Mouse (Mus musculus): ENCODE data around the gene Lbhd2. TPM values are rescaled to one million over a fixed set of nuclear protein-coding genes. Genes with fewer than 3 reads are reported as not detected.

Gene Lbhd2
- polyA plus RNA-seq, 1 experiment from 2014 or later: 3.5 TPM

GRCm38 (mm10) chr12:111411631-111412355 is 5.2 kb downstream of the Lbhd2 start:
- Histone ChIP-seq H3K9ac (no peak overlapping the region), H3K27me3 (replicated peaks) (peaks cover 10% of the 10 kb centered on the region), H3K9me3 (no peaks in the 10 kb centered on the region), H3K27ac (no peak overlapping the region), H3K4me1 (peaks cover 29% of the 10 kb centered on the region), H3K4me2 (no peak overlapping the region), H3K36me3 (replicated peaks) (no peaks in the 10 kb centered on the region), H3K4me3 (no peak overlapping the region)
- no peak for ATAC-seq (replicated peaks)
- 79% methylated on average over 8 of the region's 8 CpGs for WGBS

- peak overlapping the region; percentile 34 for H3K9ac ChIP-seq
- peaks cover 4% of the 10 kb centered on the region; the same call in 1 of the 2 replicates for H3K27me3 ChIP-seq (replicated peaks)
- no peak overlapping the region for H3K27ac ChIP-seq
- H3K4me2 ChIP-seq: peak overlapping the region; percentile 52
- no peaks in the 10 kb centered on the region for H3K9me3 ChIP-seq
- 27% methylated on average over 12 of the region's 12 CpGs for WGBS
- H3K36me3 ChIP-seq (replicated peaks): no peaks in the 10 kb centered on the region
- ATAC-seq (replicated peaks): peak; percentile 16; the same call in 1 of the 2 replicates
- peak overlapping the region; percentile 33 for H3K4me3 ChIP-seq
- peaks cover 35% of the 10 kb centered on the region for H3K4me1 ChIP-seq
Observed at GRCm38 (mm10) chr12:111412581-111413284, 6.1 kb downstream of the Lbhd2 start.

GRCm38 (mm10) chr12:111413300-111413699 is 6.7 kb downstream of the Lbhd2 start:
- ATAC-seq (replicated peaks): peak; percentile 67
- Histone ChIP-seq H3K9ac (peak overlapping the region; percentile 34), H3K4me1 (peaks cover 35% of the 10 kb centered on the region), H3K4me2 (peak overlapping the region; percentile 52), H3K27me3 (replicated peaks) (0 out of 2 replicates have a peak, but pooled peaks cover 2% of the 10 kb centered on the region), H3K36me3 (replicated peaks) (no peaks in the 10 kb centered on the region), H3K27ac (no peak overlapping the region), H3K4me3 (peak overlapping the region; percentile 33), H3K9me3 (no peaks in the 10 kb centered on the region)
- under 1% methylated on average over 21 of the region's 21 CpGs for WGBS

- H3K27ac ChIP-seq: no peak within 1 kb of the TSS
- H3K27me3 ChIP-seq (replicated peaks): peaks cover 13% of the 10 kb centered on the region
- no peaks in the 10 kb centered on the region for H3K9me3 ChIP-seq
- H3K36me3 ChIP-seq (replicated peaks): no peaks in the 10 kb centered on the region
- H3K4me1 ChIP-seq: peaks cover 21% of the 10 kb centered on the region
- no peak within 1 kb of the TSS for H3K9ac ChIP-seq
- H3K4me3 ChIP-seq: no peak within 1 kb of the TSS
- peak within 1 kb of the TSS; percentile 43 for H3K4me2 ChIP-seq
- ATAC-seq (replicated peaks): no peak
- 6% methylated on average over 17 of the region's 17 CpGs for WGBS
Observed at GRCm38 (mm10) chr12:111416921-111417779, 10.5 kb downstream of the Lbhd2 start, which contains the start of gene Exoc3l4. Gene Exoc3l4, plus strand, starts transcription at chr12:111417017.

- peaks cover 41% of the 10 kb centered on the region for H3K27me3 ChIP-seq (replicated peaks)
- no peak for ATAC-seq (replicated peaks)
- peaks cover 20% of the 10 kb centered on the region for H3K4me1 ChIP-seq
- H3K4me3 ChIP-seq: no peak overlapping the region
- H3K9me3 ChIP-seq: no peaks in the 10 kb centered on the region
- 76% methylated on average over 5 of the region's 5 CpGs for WGBS
- H3K27ac ChIP-seq: no peak overlapping the region
- H3K36me3 ChIP-seq (replicated peaks): no peaks in the 10 kb centered on the region
- H3K4me2 ChIP-seq: no peak overlapping the region
- H3K9ac ChIP-seq: no peak overlapping the region
Observed at GRCm38 (mm10) chr12:111419918-111420317, 13.3 kb downstream of the Lbhd2 start.

GRCm38 (mm10) chr12:111420946-111421709 is 14.5 kb downstream of the Lbhd2 start:
- Histone ChIP-seq H3K4me2 (no peak overlapping the region), H3K4me1 (peaks cover 25% of the 10 kb centered on the region), H3K4me3 (no peak overlapping the region), H3K27me3 (replicated peaks) (peaks cover 52% of the 10 kb centered on the region), H3K36me3 (replicated peaks) (no peaks in the 10 kb centered on the region), H3K9me3 (no peaks in the 10 kb centered on the region), H3K27ac (no peak overlapping the region), H3K9ac (no peak overlapping the region)
- no peak for ATAC-seq (replicated peaks)
- 53% methylated on average over 7 of the region's 7 CpGs for WGBS

- H3K36me3 ChIP-seq (replicated peaks): no peaks in the 10 kb centered on the region
- ATAC-seq (replicated peaks): no peak
- H3K9me3 ChIP-seq: no peaks in the 10 kb centered on the region
- H3K27me3 ChIP-seq (replicated peaks): peaks cover 60% of the 10 kb centered on the region
- H3K4me2 ChIP-seq: no peak overlapping the region
- 47% methylated on average over 5 of the region's 5 CpGs for WGBS
- H3K4me3 ChIP-seq: no peak overlapping the region
- no peak overlapping the region for H3K27ac ChIP-seq
- H3K9ac ChIP-seq: no peak overlapping the region
- peaks cover 14% of the 10 kb centered on the region; the same call in 1 of the 2 replicates for H3K4me1 ChIP-seq
Observed at GRCm38 (mm10) chr12:111422852-111423251, 16.2 kb downstream of the Lbhd2 start.

GRCm38 (mm10) chr12:111423570-111424129 is 17.0 kb downstream of the Lbhd2 start:
- no peak overlapping the region; the same call in 1 of the 2 replicates for H3K9ac ChIP-seq

GRCm38 (mm10) chr12:111424547-111424946 is 17.9 kb downstream of the Lbhd2 start:
- Histone ChIP-seq H3K27ac (no peak overlapping the region), H3K9me3 (no peaks in the 10 kb centered on the region), H3K9ac (no peak overlapping the region), H3K4me1 (peaks cover 25% of the 10 kb centered on the region), H3K36me3 (replicated peaks) (no peaks in the 10 kb centered on the region), H3K4me2 (no peak overlapping the region), H3K27me3 (replicated peaks) (peaks cover 72% of the 10 kb centered on the region), H3K4me3 (no peak overlapping the region)
- no peak for ATAC-seq (replicated peaks)
- WGBS: 20% methylated on average over 9 of the region's 9 CpGs

More at GRCm38 (mm10) chr12:111423570-111424129, 17.0 kb downstream of the Lbhd2 start:
- ATAC-seq (replicated peaks): no peak
- Histone ChIP-seq H3K4me2 (peak overlapping the region; percentile 48), H3K36me3 (replicated peaks) (no peaks in the 10 kb centered on the region), H3K4me3 (peak overlapping the region; percentile 24), H3K9me3 (no peaks in the 10 kb centered on the region), H3K27me3 (replicated peaks) (peaks cover 65% of the 10 kb centered on the region), H3K27ac (no peak overlapping the region), H3K4me1 (peaks cover 16% of the 10 kb centered on the region)
- WGBS: 3% methylated on average over 43 of the region's 43 CpGs

GRCm38 (mm10) chr12:111425258-111425657 is 18.6 kb downstream of the Lbhd2 start:
- Histone ChIP-seq H3K9ac (no peak overlapping the region), H3K9me3 (no peaks in the 10 kb centered on the region), H3K4me3 (0 out of 2 replicates have a peak overlapping the region, but pooled peaks have one; percentile 8), H3K27ac (no peak overlapping the region), H3K36me3 (replicated peaks) (no peaks in the 10 kb centered on the region), H3K4me1 (peaks cover 32% of the 10 kb centered on the region), H3K27me3 (replicated peaks) (peaks cover 79% of the 10 kb centered on the region), H3K4me2 (no peak overlapping the region)
- WGBS: 4% methylated on average over 15 of the region's 15 CpGs
- ATAC-seq (replicated peaks): peak; percentile 12; the same call in 1 of the 2 replicates
